Mouse (Mus musculus) MEL (cell line): ENCODE data around the gene Pdss2. TPM values are rescaled to one million over a fixed set of nuclear protein-coding genes. Genes with fewer than 3 reads are reported as not detected.
A peak's percentile ranks its signal among the peaks of the same experiment; 100 is the strongest.

Experiments used
- DNase-seq: peaks from one replicate; pipeline ENCODE4 v3.0.0; 2011; ENCODE audit warnings: low read depth, low spot score
- H3K27ac ChIP-seq: 2 replicates; pipeline ENCODE4 v1.5.1; 2012; ENCODE audit warnings: low read depth, mild to moderate bottlenecking, control low read depth, low read length, moderate library complexity; ENCODE audit not compliant: control insufficient read depth
- H3K27me3 ChIP-seq, 2 experiments: fragments of 150-350 bp in 1 of 2; sonication (generic) in 1 of 2; 2 replicates each; pipeline ENCODE4 v1.6.1; 2012; ENCODE audit warnings: low read length in 2 of 2, mild to moderate bottlenecking in 2 of 2, improper control_type of control experiment in 1 of 2, moderate library complexity in 1 of 2; ENCODE audit not compliant: insufficient read depth in 2 of 2, control insufficient read depth in 1 of 2
- H3K36me3 ChIP-seq, 2 experiments: 2 replicates each; pipeline ENCODE4 v1.6.1; 2012 to 2014; ENCODE audit warnings: low read length in 2 of 2, improper control_type of control experiment in 1 of 2, inconsistent platforms in 1 of 2, mild to moderate bottlenecking in 1 of 2; ENCODE audit not compliant: insufficient read depth in 2 of 2, control insufficient read depth in 1 of 2
- H3K4me1 ChIP-seq, 2 experiments: fragments of 150-350 bp in 1 of 2; sonication (generic) in 1 of 2; 2 replicates each; pipeline ENCODE4 v1.6.1; 2012; ENCODE audit warnings: low read length in 2 of 2, improper control_type of control experiment in 1 of 2, mild to moderate bottlenecking in 1 of 2; ENCODE audit not compliant: insufficient read depth in 2 of 2, control insufficient read depth in 1 of 2
- H3K4me3 ChIP-seq, 2 experiments: fragments of 150-350 bp in 1 of 2; sonication (generic) in 1 of 2; 2 replicates each; pipeline ENCODE4 v1.5.1; 2012; ENCODE audit warnings: low read depth in 2 of 2, low read length in 2 of 2, mild to moderate bottlenecking in 2 of 2, moderate library complexity in 2 of 2, control low read depth in 1 of 2, improper control_type of control experiment in 1 of 2; ENCODE audit not compliant: control insufficient read depth in 1 of 2, insufficient read depth in 1 of 2
- H3K79me2 ChIP-seq: 2 replicates; pipeline ENCODE4 v1.6.1; 2012; ENCODE audit warnings: mild to moderate bottlenecking, low read length, moderate library complexity; ENCODE audit not compliant: control insufficient read depth, poor library complexity, insufficient read depth
- H3K9ac ChIP-seq: 2 replicates; pipeline ENCODE4 v1.6.1; 2012; ENCODE audit warnings: low read depth, mild to moderate bottlenecking, control low read depth, low read length, moderate library complexity; ENCODE audit not compliant: control insufficient read depth, poor library complexity, severe bottlenecking
- H3K9me3 ChIP-seq: fragments of 150-350 bp; sonication (generic); replicated peaks from 2 replicates; pipeline ENCODE4 v1.6.1; 2012; ENCODE audit warnings: mild to moderate bottlenecking, low read length, improper control_type of control experiment, moderate library complexity; ENCODE audit not compliant: insufficient read depth
- BHLHE40 ChIP-seq: IDR thresholded peaks from 2 replicates; pipeline ENCODE4 v1.6.1; 2012; ENCODE audit warnings: low read depth, mild to moderate bottlenecking, inconsistent platforms, low read length, improper control_type of control experiment, borderline replicate concordance
- CHD1 ChIP-seq: IDR thresholded peaks from 2 replicates; pipeline ENCODE4 v1.6.1; 2012; ENCODE audit warnings: low read depth, mild to moderate bottlenecking, inconsistent platforms, low read length, improper control_type of control experiment
- CHD2 ChIP-seq: IDR thresholded peaks from 2 replicates; pipeline ENCODE4 v1.6.1; 2011; ENCODE audit warnings: low read length, improper control_type of control experiment
- CTCF ChIP-seq, 3 experiments: IDR thresholded peaks in 2 of 3; conservative IDR thresholded peaks in 1 of 3; 2 replicates each; pipeline ENCODE4 v1.5.1; 2011 to 2012; ENCODE audit warnings: low read length in 3 of 3, low read depth in 2 of 3, mild to moderate bottlenecking in 2 of 3, improper control_type of control experiment in 1 of 3, inconsistent platforms in 1 of 3, mixed read lengths in 1 of 3, moderate library complexity in 1 of 3; ENCODE audit not compliant: control insufficient read depth in 1 of 3, insufficient read depth in 1 of 3, poor library complexity in 1 of 3, severe bottlenecking in 1 of 3
- E2F4 ChIP-seq: IDR thresholded peaks from 2 replicates; pipeline ENCODE4 v1.6.1; 2011; ENCODE audit warnings: low read depth, low read length, improper control_type of control experiment, borderline replicate concordance
- ELF1 ChIP-seq: IDR thresholded peaks from 2 replicates; pipeline ENCODE4 v1.6.1; 2014; ENCODE audit warnings: low read depth, mild to moderate bottlenecking, inconsistent platforms, low read length, improper control_type of control experiment, moderate library complexity
- EP300 ChIP-seq, 2 experiments: IDR thresholded peaks; 2 replicates each; pipeline ENCODE4 v1.6.1; 2011; ENCODE audit warnings: improper control_type of control experiment in 2 of 2, low read length in 2 of 2, low read depth in 1 of 2, mild to moderate bottlenecking in 1 of 2
- ETS1 ChIP-seq: IDR thresholded peaks from 2 replicates; pipeline ENCODE4 v1.6.1; 2012; ENCODE audit warnings: low read depth, mild to moderate bottlenecking, inconsistent platforms, low read length, improper control_type of control experiment, moderate library complexity
- GABPA ChIP-seq: IDR thresholded peaks from 2 replicates; pipeline ENCODE4 v1.6.1; 2012; ENCODE audit warnings: low read depth, mild to moderate bottlenecking, inconsistent platforms, low read length, improper control_type of control experiment, moderate library complexity
- GATA1 ChIP-seq: IDR thresholded peaks from 2 replicates; pipeline ENCODE4 v1.6.1; 2011; ENCODE audit warnings: low read depth, low read length, improper control_type of control experiment
- HCFC1 ChIP-seq: IDR thresholded peaks from 2 replicates; pipeline ENCODE4 v1.6.1; 2012; ENCODE audit warnings: low read depth, mild to moderate bottlenecking, inconsistent platforms, low read length, improper control_type of control experiment, moderate library complexity
- JUND ChIP-seq: IDR thresholded peaks from 2 replicates; pipeline ENCODE4 v1.6.1; 2011; ENCODE audit warnings: low read depth, mild to moderate bottlenecking, improper control_type of control experiment, low read length
- KAT2A ChIP-seq: conservative IDR thresholded peaks from 2 replicates; pipeline ENCODE4 v1.6.1; 2012; ENCODE audit warnings: low read depth, low read length, improper control_type of control experiment, inconsistent platforms
- MAFK ChIP-seq: IDR thresholded peaks from 2 replicates; pipeline ENCODE4 v1.6.1; 2011; ENCODE audit warnings: low read depth, mild to moderate bottlenecking, low read length, improper control_type of control experiment, borderline replicate concordance
- MAX ChIP-seq: IDR thresholded peaks from 2 replicates; pipeline ENCODE4 v1.6.1; 2011; ENCODE audit warnings: low read length, improper control_type of control experiment
- MAZ ChIP-seq: IDR thresholded peaks from 2 replicates; pipeline ENCODE4 v1.6.1; 2012; ENCODE audit warnings: low read depth, mild to moderate bottlenecking, inconsistent platforms, low read length, improper control_type of control experiment
- MEF2A ChIP-seq: IDR thresholded peaks from 2 replicates; pipeline ENCODE4 v1.6.1; 2014; ENCODE audit warnings: low read depth, mild to moderate bottlenecking, inconsistent platforms, low read length, improper control_type of control experiment; ENCODE audit not compliant: poor library complexity, insufficient replicate concordance, severe bottlenecking; ENCODE audit errors: extremely low read depth
- MXI1 ChIP-seq: IDR thresholded peaks from 2 replicates; pipeline ENCODE4 v1.6.1; 2011; ENCODE audit warnings: mild to moderate bottlenecking, low read depth, low read length, improper control_type of control experiment
- MYB ChIP-seq: IDR thresholded peaks from 2 replicates; pipeline ENCODE4 v1.6.1; 2011; ENCODE audit warnings: mild to moderate bottlenecking, low read depth, low read length, improper control_type of control experiment
- MYC ChIP-seq: IDR thresholded peaks from 2 replicates; pipeline ENCODE4 v1.6.1; 2011; ENCODE audit warnings: low read depth, mild to moderate bottlenecking, low read length, improper control_type of control experiment, moderate library complexity
- NELFE ChIP-seq: IDR thresholded peaks from 2 replicates; pipeline ENCODE4 v1.6.1; 2011; ENCODE audit warnings: low read depth, low read length, improper control_type of control experiment
- NRF1 ChIP-seq: IDR thresholded peaks from 2 replicates; pipeline ENCODE4 v1.6.1; 2014; ENCODE audit warnings: low read depth, mild to moderate bottlenecking, inconsistent platforms, low read length, improper control_type of control experiment, moderate library complexity; ENCODE audit not compliant: poor library complexity, insufficient read depth, severe bottlenecking
- POLR2A ChIP-seq, 2 experiments: IDR thresholded peaks; 2 replicates each; pipeline ENCODE4 v1.6.1; 2011 to 2012; ENCODE audit warnings: low read length in 2 of 2, mild to moderate bottlenecking in 2 of 2, control low read depth in 1 of 2, improper control_type of control experiment in 1 of 2, low read depth in 1 of 2, moderate library complexity in 1 of 2; ENCODE audit not compliant: control insufficient read depth in 1 of 2, insufficient read depth in 1 of 2, poor library complexity in 1 of 2
- POLR2AphosphoS2 ChIP-seq: IDR thresholded peaks from 2 replicates; pipeline ENCODE4 v1.6.1; 2011; ENCODE audit warnings: low read length, improper control_type of control experiment
- POLR2AphosphoS5 ChIP-seq: IDR thresholded peaks from 2 replicates; pipeline ENCODE4 v1.6.1; 2012; ENCODE audit warnings: low read depth, borderline replicate concordance, mild to moderate bottlenecking, inconsistent platforms, low read length, moderate library complexity, mixed read lengths
- RAD21 ChIP-seq: IDR thresholded peaks from 2 replicates; pipeline ENCODE4 v1.6.1; 2011; ENCODE audit warnings: mild to moderate bottlenecking, low read depth, low read length, improper control_type of control experiment
- RCOR1 ChIP-seq: IDR thresholded peaks from 2 replicates; pipeline ENCODE4 v1.6.1; 2012; ENCODE audit warnings: low read depth, mild to moderate bottlenecking, inconsistent platforms, low read length, improper control_type of control experiment
- SMC3 ChIP-seq: IDR thresholded peaks from 2 replicates; pipeline ENCODE4 v1.6.1; 2011; ENCODE audit warnings: low read depth, low read length, improper control_type of control experiment
- TAL1 ChIP-seq: IDR thresholded peaks from 2 replicates; pipeline ENCODE4 v1.6.1; 2012; ENCODE audit warnings: mild to moderate bottlenecking, inconsistent platforms, low read length, moderate library complexity, mixed read lengths
- TBP ChIP-seq: IDR thresholded peaks from 2 replicates; pipeline ENCODE4 v1.8.0; 2011; ENCODE audit warnings: low read depth, low read length, improper control_type of control experiment
- TCF12 ChIP-seq: IDR thresholded peaks from 2 replicates; pipeline ENCODE4 v1.6.1; 2014; ENCODE audit warnings: low read depth, mild to moderate bottlenecking, inconsistent platforms, low read length, improper control_type of control experiment, moderate library complexity
- UBTF ChIP-seq: IDR thresholded peaks from 2 replicates; pipeline ENCODE4 v1.6.1; 2012; ENCODE audit warnings: low read depth, mild to moderate bottlenecking, inconsistent platforms, low read length, improper control_type of control experiment, moderate library complexity, borderline replicate concordance; ENCODE audit not compliant: insufficient read depth
- USF1 ChIP-seq: IDR thresholded peaks from 2 replicates; pipeline ENCODE4 v1.6.1; 2014; ENCODE audit warnings: low read depth, mild to moderate bottlenecking, inconsistent platforms, low read length, improper control_type of control experiment, moderate library complexity
- USF2 ChIP-seq, 2 experiments: IDR thresholded peaks; 2 replicates each; pipeline ENCODE4 v1.6.1; 2011 to 2012; ENCODE audit warnings: improper control_type of control experiment in 2 of 2, low read length in 2 of 2, borderline replicate concordance in 1 of 2, inconsistent platforms in 1 of 2, low read depth in 1 of 2, mild to moderate bottlenecking in 1 of 2; ENCODE audit not compliant: insufficient read depth in 1 of 2
- ZC3H11A ChIP-seq: IDR thresholded peaks from 2 replicates; pipeline ENCODE4 v1.6.1; 2012; ENCODE audit warnings: low read depth, mild to moderate bottlenecking, inconsistent platforms, low read length, improper control_type of control experiment
- ZMIZ1 ChIP-seq: IDR thresholded peaks from 2 replicates; pipeline ENCODE4 v1.6.1; 2012; ENCODE audit warnings: low read depth, mild to moderate bottlenecking, inconsistent platforms, low read length, improper control_type of control experiment, moderate library complexity
- ZNF384 ChIP-seq: IDR thresholded peaks from 2 replicates; pipeline ENCODE4 v1.6.1; 2012; ENCODE audit warnings: low read depth, mild to moderate bottlenecking, inconsistent platforms, low read length, improper control_type of control experiment
- polyA plus RNA-seq, 2 experiments: library from polyadenylated mRNA; stranded (reverse) in 1 of 2; unstranded in 1 of 2; fragments of >175 nt in 1 of 2; fragments of >200 nt in 1 of 2; gene quantifications; 2 replicates each; pipeline versions ENCODE4 v1.2.1 to v1.2.4; 2012; ENCODE audit warnings: low replicate concordance in 2 of 2, low read depth in 1 of 2; ENCODE audit not compliant: insufficient read length in 2 of 2, insufficient read depth in 1 of 2, missing spikeins in 1 of 2
- total RNA-seq: library from RNA; depleted of rRNA; stranded (reverse); fragments of 300-350 nt; gene quantifications from 2 replicates; pipeline ENCODE4 v1.2.3, GENCODE M21; 2012

Pdss2 gene
- total and polyA plus RNA-seq, 3 experiments, result 14.3 to 14.8 TPM; not detected in 1

DNA sequence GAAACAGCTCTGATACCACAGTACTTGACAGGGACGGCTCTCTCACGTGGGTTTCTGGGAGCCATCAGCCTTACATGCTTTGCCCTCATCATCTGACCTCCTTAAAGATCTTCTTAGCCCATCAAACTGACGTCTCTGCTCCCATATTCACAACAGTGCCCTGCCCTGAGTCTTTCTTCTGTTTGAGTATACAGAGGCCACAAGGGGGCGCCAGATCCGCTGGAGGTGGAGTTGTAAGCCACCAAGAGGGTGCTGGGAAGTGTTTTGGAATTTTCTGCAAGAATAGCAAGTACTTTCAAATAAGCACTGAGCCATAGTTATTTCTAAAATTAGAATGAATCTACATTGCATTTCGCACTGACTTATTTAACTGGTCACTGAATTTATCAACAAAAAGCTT is 9.4 kb upstream of the Pdss2 start:
- Histone ChIP-seq H3K27me3 (no peaks in the 10 kb centered on the region), H3K36me3 (no peaks in the 10 kb centered on the region), H3K9ac (no peak overlapping the region), H3K27ac (no peak overlapping the region), H3K4me1 (no peaks in the 10 kb centered on the region), H3K79me2 (no peaks in the 10 kb centered on the region), H3K4me3 (no peak overlapping the region), H3K9me3 (no peaks in the 10 kb centered on the region)
- peak; percentile 81 for DNase-seq
- TF ChIP-seq TAL1, result no peak
- no peak for TF ChIP-seq GABPA
- no peak for TF ChIP-seq POLR2AphosphoS2
- TF ChIP-seq POLR2A (IDR thresholded peaks at IDR 0.05; ENCODE audit: control insufficient read depth in 1 of 2, insufficient read depth in 1 of 2, low read depth in 1 of 2, low read length in 2 of 2, poor library complexity in 1 of 2), result no peak
- TF ChIP-seq CHD2, result no peak
- peak; percentile 83 for TF ChIP-seq ZC3H11A
- no peak for TF ChIP-seq UBTF
- TF ChIP-seq ZMIZ1, result no peak
- TF ChIP-seq NRF1, result no peak
- TF ChIP-seq MEF2A, result no peak
- no peak for TF ChIP-seq BHLHE40
- TF ChIP-seq GATA1, result no peak
- peak; percentile 81 for TF ChIP-seq RAD21
- no peak for TF ChIP-seq ETS1
- no peak for TF ChIP-seq MAX
- no peak for TF ChIP-seq ELF1
- no peak for TF ChIP-seq MAZ
- TF ChIP-seq RCOR1, result no peak
- TF ChIP-seq ZNF384, result 0 out of 2 replicates have a peak, but pooled peaks have one; percentile 10
- no peak for TF ChIP-seq MAFK
- no peak for TF ChIP-seq USF1
- no peak for TF ChIP-seq MXI1
- no peak for TF ChIP-seq CHD1
- TF ChIP-seq KAT2A, result no peak
- TF ChIP-seq POLR2AphosphoS5, result no peak
- no peak for TF ChIP-seq TBP
- TF ChIP-seq TCF12, result no peak
- no peak for TF ChIP-seq NELFE
- no peak for TF ChIP-seq JUND
- TF ChIP-seq HCFC1, result no peak
- TF ChIP-seq CTCF (IDR thresholded peaks at IDR 0.05 in 2 of 3, conservative IDR thresholded peaks at IDR 0.05 in 1 of 3; ENCODE audit: control insufficient read depth in 1 of 3, insufficient read depth in 1 of 3, low read depth in 2 of 3, low read length in 3 of 3, poor library complexity in 1 of 3, severe bottlenecking in 1 of 3), result peak; percentile 66 to 95 (median 94)
- TF ChIP-seq EP300 (IDR thresholded peaks at IDR 0.05; ENCODE audit: low read depth in 1 of 2, low read length in 2 of 2), result no peak
- no peak for TF ChIP-seq MYB
- TF ChIP-seq MYC, result no peak
- TF ChIP-seq USF2 (IDR thresholded peaks at IDR 0.05; ENCODE audit: borderline replicate concordance in 1 of 2, insufficient read depth in 1 of 2, low read depth in 1 of 2, low read length in 2 of 2), result no peak
- TF ChIP-seq SMC3, result peak; percentile 97
- no peak for TF ChIP-seq E2F4
